Mouse (Mus musculus): Measurements from ENCODE around the gene Speer4a. TPM values are rescaled to one million over a fixed set of nuclear protein-coding genes. Genes with fewer than 3 reads are reported as not detected.
"Not testable (repeated sequence)": the region's sequence is repeated elsewhere in the genome, so short reads cannot be mapped to it uniquely, and the experiment has no call there.

Gene Speer4a
- not detected in 2 replicates for polyA plus RNA-seq (2012; rRNA removed)

DNA sequence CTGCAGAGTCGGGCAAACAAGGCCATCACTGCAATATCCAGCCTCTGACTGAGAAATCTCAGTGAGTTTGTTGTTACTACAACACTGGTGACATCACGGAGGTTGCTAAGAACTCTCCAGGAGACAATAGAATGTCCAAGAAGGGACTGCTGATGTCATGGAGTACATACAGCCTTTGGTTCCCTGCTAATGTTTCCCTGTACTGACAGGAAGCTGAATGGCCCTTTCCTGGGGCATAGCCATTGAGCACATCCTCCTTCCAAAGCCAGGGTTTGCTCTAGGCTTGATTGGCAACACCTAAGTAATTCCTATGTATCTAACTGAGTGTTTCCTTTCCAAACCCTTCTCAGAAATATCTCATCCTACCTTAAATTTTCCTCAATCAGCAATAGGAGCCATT, at the start of gene Speer4a:
TSS of gene Speer4a (minus strand) at position 101 of the 400 bp plus-strand sequence.
- 65% methylated on average over 2 of the region's 2 CpGs for WGBS
- DNase-seq; H3K4me1 ChIP-seq (ENCODE audit: control insufficient read depth, insufficient read depth, low read length); H3K4me3 ChIP-seq (replicated peaks; ENCODE audit: extremely low read depth, low read depth, low read length): not testable (repeated sequence)

DNA sequence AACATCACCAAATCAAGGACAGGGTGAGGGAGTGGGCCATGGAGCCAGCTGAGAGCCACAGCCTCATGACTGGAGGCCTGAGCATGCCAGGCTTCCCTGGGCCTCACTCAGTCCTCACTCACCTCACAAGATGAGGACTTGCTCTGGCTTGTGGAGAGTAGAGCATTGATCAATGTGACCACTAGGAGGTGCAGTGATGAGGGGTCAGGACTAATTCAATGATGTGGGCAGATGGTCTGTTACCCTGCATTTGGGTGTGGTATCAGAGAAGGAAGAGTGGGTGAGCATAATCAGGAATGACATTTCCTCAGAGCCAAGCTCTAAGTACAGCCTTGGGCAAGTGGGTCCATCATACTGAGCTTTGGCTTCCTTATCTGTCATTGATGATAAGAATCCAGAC, 39.7 kb upstream of the Speer4a start:
- H3K4me1 ChIP-seq (ENCODE audit: control insufficient read depth, insufficient read depth, low read length); H3K4me3 ChIP-seq (replicated peaks; ENCODE audit: extremely low read depth, low read depth, low read length); DNase-seq: not testable (repeated sequence)

DNA sequence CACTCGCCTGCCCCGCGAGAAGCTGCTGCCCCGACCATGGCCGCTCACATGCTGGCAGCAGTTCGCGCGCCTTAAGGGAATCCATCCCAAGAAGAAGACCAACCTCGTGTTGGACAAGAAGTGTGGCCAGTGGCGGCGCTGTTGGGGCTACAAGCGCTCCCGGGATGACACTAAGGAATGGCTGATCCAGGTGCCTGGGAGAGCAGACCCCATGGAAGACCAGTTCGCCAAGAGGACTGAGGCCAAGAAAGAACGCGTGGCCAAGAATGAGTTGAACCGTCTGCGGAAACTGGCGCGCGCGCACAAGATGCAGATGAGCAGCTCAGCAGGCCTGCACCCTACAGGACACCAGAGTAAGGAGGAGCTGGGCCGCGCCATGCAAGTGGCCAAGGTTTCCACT, 31.4 kb upstream of the Speer4a start:
- Histone ChIP-seq H3K4me1 (ENCODE audit: control insufficient read depth, insufficient read depth, low read length) (no peaks in the 10 kb centered on the region), H3K4me3 (replicated peaks; ENCODE audit: extremely low read depth, low read depth, low read length) (no peak overlapping the region)
- WGBS = 84% methylated on average over 24 of the region's 24 CpGs
- TF ChIP-seq POLR2A (IDR thresholded peaks at IDR 0.05; ENCODE audit: borderline replicate concordance, extremely low read depth, low read depth, low read length) (no peak), CTCF (IDR thresholded peaks at IDR 0.05; ENCODE audit: insufficient read depth, low read length) (no peak)
- DNase-seq = no peak

DNA sequence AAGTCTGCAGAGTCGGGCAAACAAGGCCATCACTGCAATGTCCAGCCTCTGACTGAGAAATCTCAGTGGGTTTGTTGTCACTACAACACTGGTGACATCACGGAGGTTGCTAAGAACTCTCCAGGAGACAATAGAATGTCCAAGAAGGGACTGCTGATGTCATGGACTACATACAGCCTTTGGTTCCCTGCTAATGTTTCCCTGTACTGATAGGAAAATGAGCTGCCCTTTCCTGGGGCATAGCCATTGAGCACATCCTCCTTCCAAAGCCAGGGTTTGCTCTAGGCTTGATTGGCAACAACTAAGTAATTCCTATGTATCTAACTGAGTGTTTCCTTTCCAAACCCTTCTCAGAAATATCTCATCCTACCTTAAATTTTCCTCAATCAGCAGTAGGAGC, 19.1 kb upstream of the Speer4a start, which contains the start of gene Gm7347:
TSS of gene Gm7347 (minus strand) at position 101 of the 400 bp plus-strand sequence.
- not testable (repeated sequence) for H3K4me1 ChIP-seq (ENCODE audit: control insufficient read depth, insufficient read depth, low read length); DNase-seq
- WGBS = no CpG with 5 or more reads among the region's 2 CpGs

DNA sequence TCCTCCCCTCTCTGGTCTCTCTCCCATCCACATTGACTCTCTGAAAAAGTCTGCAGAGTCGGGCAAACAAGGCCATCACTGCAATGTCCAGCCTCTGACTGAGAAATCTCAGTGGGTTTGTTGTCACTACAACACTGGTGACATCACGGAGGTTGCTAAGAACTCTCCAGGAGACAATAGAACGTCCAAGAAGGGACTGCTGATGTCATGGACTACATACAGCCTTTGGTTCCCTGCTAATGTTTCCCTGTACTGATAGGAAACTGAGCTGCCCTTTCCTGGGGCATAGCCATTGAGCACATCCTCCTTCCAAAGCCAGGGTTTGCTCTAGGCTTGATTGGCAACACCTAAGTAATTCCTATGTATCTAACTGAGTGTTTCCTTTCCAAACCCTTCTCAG, 16.5 kb downstream of the Speer4a start, which contains the start of gene Gm5862:
TSS of gene Gm5862 (minus strand) at position 101 of the 400 bp plus-strand sequence.
- not testable (repeated sequence) for H3K4me3 ChIP-seq (replicated peaks; ENCODE audit: extremely low read depth, low read depth, low read length); H3K4me1 ChIP-seq (ENCODE audit: control insufficient read depth, insufficient read depth, low read length); DNase-seq
- WGBS = no CpG with 5 or more reads among the region's 3 CpGs

More for the DNA sequence above, 19.1 kb upstream of the Speer4a start, which contains the start of gene Gm7347:
- not testable (repeated sequence) for H3K4me3 ChIP-seq (replicated peaks; ENCODE audit: extremely low read depth, low read depth, low read length)

DNA sequence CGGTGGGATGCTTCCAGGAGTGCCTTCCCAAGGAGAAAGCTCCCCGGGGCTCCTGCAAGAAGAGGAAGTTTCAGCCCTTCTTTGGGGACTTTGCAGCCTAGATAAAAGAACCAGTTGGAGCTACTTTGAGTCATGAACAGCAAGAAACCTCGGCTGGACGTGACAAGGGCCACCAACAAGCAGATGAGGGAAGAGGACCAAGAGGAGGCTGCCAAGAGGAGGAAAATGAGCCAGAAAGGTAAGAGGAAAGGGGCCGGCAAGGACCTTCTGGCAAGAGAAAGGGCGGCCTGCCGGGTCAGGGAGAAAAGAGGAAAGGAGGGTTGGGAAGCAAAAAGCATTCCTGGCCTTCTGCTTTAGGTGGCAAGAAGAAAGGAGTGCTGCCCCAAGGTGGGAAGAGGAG, 31.7 kb downstream of the Speer4a start:
- 49% methylated on average over 7 of the region's 7 CpGs for WGBS
- not testable (repeated sequence) for H3K4me1 ChIP-seq (ENCODE audit: control insufficient read depth, insufficient read depth, low read length); H3K4me3 ChIP-seq (replicated peaks; ENCODE audit: extremely low read depth, low read depth, low read length); DNase-seq

DNA sequence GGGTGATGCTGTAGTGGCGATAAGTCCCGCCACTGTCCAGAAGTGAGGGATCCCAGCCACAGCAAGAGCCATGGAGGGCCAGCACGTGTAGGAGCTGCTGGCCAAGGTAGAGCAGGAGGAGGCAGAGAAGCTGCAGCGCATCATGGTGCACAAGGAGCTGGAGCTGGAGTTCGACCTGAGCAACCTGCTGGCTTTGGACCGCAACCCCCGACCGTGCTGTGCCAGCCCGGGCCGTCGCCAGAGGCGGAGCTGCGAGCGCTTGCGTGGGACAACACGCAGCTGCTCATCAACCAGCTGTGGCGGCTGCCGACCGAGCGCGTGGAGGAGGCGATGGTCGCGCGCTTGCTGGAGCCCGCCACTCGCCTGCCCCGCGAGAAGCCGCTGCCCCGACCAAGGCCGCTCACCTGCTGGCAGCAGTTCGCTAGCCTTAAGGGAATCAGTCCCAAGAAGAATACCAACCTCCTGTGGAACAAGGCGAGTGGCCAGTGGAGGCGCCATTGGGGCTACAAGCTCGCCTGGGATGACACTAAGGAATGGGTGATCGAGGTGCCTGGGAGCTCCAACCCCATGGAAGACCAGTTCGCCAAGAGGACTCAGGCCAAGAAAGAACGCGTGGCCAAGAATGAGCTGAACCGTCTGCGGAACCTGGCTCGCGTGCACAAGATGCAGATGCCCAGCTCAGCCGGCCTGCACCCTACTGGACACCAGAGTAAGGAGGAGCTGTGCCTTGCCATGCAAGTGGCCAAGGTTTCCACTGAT, 32.2 kb downstream of the Speer4a start:
- H3K4me3 ChIP-seq (replicated peaks; ENCODE audit: extremely low read depth, low read depth, low read length); DNase-seq: not testable (repeated sequence)
- WGBS = 19% methylated on average over 45 of the region's 45 CpGs

DNA sequence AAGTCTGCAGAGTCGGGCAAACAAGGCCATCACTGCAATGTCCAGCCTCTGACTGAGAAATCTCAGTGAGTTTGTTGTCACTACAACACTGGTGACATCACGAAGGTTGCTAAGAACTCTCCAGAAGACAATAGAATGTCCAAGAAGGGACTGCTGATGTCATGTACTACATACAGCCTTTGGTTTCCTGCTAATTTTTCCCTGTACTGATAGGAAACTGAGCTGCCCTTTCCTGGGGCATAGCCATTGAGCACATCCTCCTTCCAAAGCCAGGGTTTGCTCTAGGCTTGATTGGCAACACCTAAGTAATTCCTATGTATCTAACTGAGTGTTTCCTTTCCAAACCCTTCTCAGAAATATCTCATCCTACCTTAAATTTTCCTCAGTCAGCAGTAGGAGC, 34.7 kb downstream of the Speer4a start, which contains the start of gene Gm1979:
TSS of gene Gm1979 (minus strand) at position 101 of the 400 bp plus-strand sequence.
- H3K4me1 ChIP-seq (ENCODE audit: control insufficient read depth, insufficient read depth, low read length); H3K4me3 ChIP-seq (replicated peaks; ENCODE audit: extremely low read depth, low read depth, low read length); DNase-seq: not testable (repeated sequence)
- WGBS = 91% methylated on average over 1 of the region's 2 CpGs

More for the DNA sequence above, 32.2 kb downstream of the Speer4a start:
- H3K4me1 ChIP-seq (ENCODE audit: control insufficient read depth, insufficient read depth, low read length) = not testable (repeated sequence)

DNA sequence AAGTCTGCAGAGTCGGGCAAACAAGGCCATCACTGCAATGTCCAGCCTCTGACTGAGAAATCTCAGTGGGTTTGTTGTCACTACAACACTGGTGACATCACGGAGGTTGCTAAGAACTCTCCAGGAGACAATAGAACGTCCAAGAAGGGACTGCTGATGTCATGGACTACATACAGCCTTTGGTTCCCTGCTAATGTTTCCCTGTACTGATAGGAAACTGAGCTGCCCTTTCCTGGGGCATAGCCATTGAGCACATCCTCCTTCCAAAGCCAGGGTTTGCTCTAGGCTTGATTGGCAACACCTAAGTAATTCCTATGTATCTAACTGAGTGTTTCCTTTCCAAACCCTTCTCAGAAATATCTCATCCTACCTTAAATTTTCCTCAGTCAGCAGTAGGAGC, 50.8 kb downstream of the Speer4a start, which contains the start of gene Gm21698:
TSS of gene Gm21698 (minus strand) at position 101 of the 400 bp plus-strand sequence.
- no CpG with 5 or more reads among the region's 3 CpGs for WGBS
- H3K4me3 ChIP-seq (replicated peaks; ENCODE audit: extremely low read depth, low read depth, low read length); DNase-seq; H3K4me1 ChIP-seq (ENCODE audit: control insufficient read depth, insufficient read depth, low read length): not testable (repeated sequence)

Other genes starting within 250 kb of the Speer4a start
- not detected in 2 replicates for gene Gm21663, start 97.2 kb downstream of the Speer4a start, polyA plus RNA-seq (2012; rRNA removed)
- not detected in 2 replicates for gene Gm21671, start 85.1 kb downstream of the Speer4a start, polyA plus RNA-seq (2012; rRNA removed)
- not detected in 2 replicates for gene Gm21680, start 66.9 kb downstream of the Speer4a start, polyA plus RNA-seq (2012; rRNA removed)
- not detected in 2 replicates for gene Gm21698, start 50.9 kb downstream of the Speer4a start, polyA plus RNA-seq (2012; rRNA removed)
- not detected in 2 replicates for gene Gm1979, start 34.8 kb downstream of the Speer4a start, polyA plus RNA-seq (2012; rRNA removed)
- not detected in 2 replicates for gene Gm5862, start 16.6 kb downstream of the Speer4a start, polyA plus RNA-seq (2012; rRNA removed)
- not detected in 2 replicates for gene Gm7347, start 19.0 kb upstream of the Speer4a start, polyA plus RNA-seq (2012; rRNA removed)
- not detected in 2 replicates for gene Gm10471, start 49.7 kb upstream of the Speer4a start, polyA plus RNA-seq (2012; rRNA removed)
- gene 5031410I06Rik, start 65.8 kb upstream of the Speer4a start, polyA plus RNA-seq (2012; rRNA removed) = not detected in 2 replicates
- gene Gm10220, start 81.9 kb upstream of the Speer4a start, polyA plus RNA-seq (2012; rRNA removed) = not detected in 2 replicates
- not detected in 2 replicates for gene Gm7361, start 218.1 kb upstream of the Speer4a start, polyA plus RNA-seq (2012; rRNA removed)

Data from lung, adult 2 months (tissue).